Mouse (Mus musculus) stomach, postnatal 0 days (tissue): ENCODE measurements around the gene Paqr6.
"Not testable (repeated sequence)": the region's sequence is repeated elsewhere in the genome, so short reads cannot be mapped to it uniquely, and the experiment has no call there.

Source experiments
- CTCF ChIP-seq: IDR thresholded peaks from 2 replicates; pipeline ENCODE4 v1.5.1; 2016; ENCODE audit warnings: antibody characterized with exemption, low read depth, mild to moderate bottlenecking, moderate library complexity
- EP300 ChIP-seq: optimal IDR thresholded peaks from 2 replicates; pipeline ENCODE3; 2016; ENCODE audit warnings: antibody characterized with exemption

GRCm38 (mm10) chr3:88375750-88376626 is 11.6 kb downstream of the Paqr6 start:
- not testable (repeated sequence) for TF ChIP-seq EP300, CTCF
